Mouse (Mus musculus) kidney, embryonic 15.5 days (tissue): ENCODE measurements around the gene Aip. TPM values are rescaled to one million over a fixed set of nuclear protein-coding genes. Genes with fewer than 3 reads are reported as not detected.
A peak's percentile ranks its signal among the peaks of the same experiment; 100 is the strongest.

Experiments used
- ATAC-seq: fragments of 200-750 bp; cut with Nextera tagmentation; replicated peaks from 2 replicates; pipeline ENCODE4 v1.8.0; 2017; ENCODE audit warnings: moderate TSS enrichment; ENCODE audit not compliant: low FRiP score
- H3K27ac ChIP-seq: fragments of 300-500 bp; sonication (generic); 2 replicates; pipeline ENCODE4 v1.5.1; 2015; ENCODE audit warnings: mild to moderate bottlenecking, inconsistent platforms
- H3K27me3 ChIP-seq: fragments of 300-500 bp; sonication (generic); 2 replicates; pipeline ENCODE4 v1.6.1; 2015; ENCODE audit warnings: inconsistent platforms
- H3K36me3 ChIP-seq: fragments of 300-500 bp; sonication (generic); 2 replicates; pipeline ENCODE4 v1.6.1; 2015; ENCODE audit warnings: inconsistent platforms
- H3K4me1 ChIP-seq: fragments of 300-500 bp; sonication (generic); 2 replicates; pipeline ENCODE4 v1.6.1; 2015; ENCODE audit warnings: inconsistent platforms
- H3K4me2 ChIP-seq: fragments of 300-500 bp; sonication (generic); 2 replicates; pipeline ENCODE4 v1.6.1; 2015; ENCODE audit warnings: moderate library complexity, mild to moderate bottlenecking, inconsistent platforms
- H3K4me3 ChIP-seq: fragments of 300-500 bp; sonication (generic); replicated peaks from 2 replicates; pipeline ENCODE4 v1.5.1; 2015; ENCODE audit warnings: mild to moderate bottlenecking, inconsistent platforms
- H3K9ac ChIP-seq: fragments of 300-500 bp; sonication (generic); 2 replicates; pipeline ENCODE4 v1.6.1; 2015; ENCODE audit warnings: mild to moderate bottlenecking, inconsistent platforms
- H3K9me3 ChIP-seq: fragments of 300-500 bp; sonication (generic); replicated peaks from 2 replicates; pipeline ENCODE4 v1.6.1; 2016; ENCODE audit warnings: inconsistent platforms
- WGBS: fragments of 180-500 bp; shearing (Covaris S2); methylation state at CpG from one replicate; pipeline ENCODE4 v1.1.7; 2015; ENCODE audit warnings: mixed read lengths; 5-methylcytosine and 5-hydroxymethylcytosine counted together
- polyA plus RNA-seq: library from polyadenylated mRNA; unstranded; fragments of >200 nt; fragmentation: Nextera tagmentation; extraction: Ambion mirVana; gene quantifications from 2 replicates; pipeline ENCODE4 v1.2.1, GENCODE M21; 2015

Gene Aip
- polyA plus RNA-seq, 1 experiment from 2014 or later, result 108 TPM

GRCm38 (mm10) chr19:4093772-4094171 is 31.9 kb downstream of the Aip start:
- Histone ChIP-seq H3K4me2 (no peak overlapping the region), H3K27me3 (no peaks in the 10 kb centered on the region), H3K9ac (no peak overlapping the region), H3K9me3 (no peaks in the 10 kb centered on the region), H3K4me1 (peaks cover 22% of the 10 kb centered on the region), H3K36me3 (no peaks in the 10 kb centered on the region), H3K27ac (no peak overlapping the region), H3K4me3 (no peak overlapping the region)
- no peak for ATAC-seq
- 59% methylated on average over 7 of the region's 7 CpGs for WGBS

GRCm38 (mm10) chr19:4092750-4093149 is 32.9 kb downstream of the Aip start:
- no peak overlapping the region for H3K4me2 ChIP-seq
- H3K9ac ChIP-seq, result no peak overlapping the region
- peaks cover 12% of the 10 kb centered on the region for H3K4me1 ChIP-seq
- H3K36me3 ChIP-seq, result no peaks in the 10 kb centered on the region
- no peaks in the 10 kb centered on the region for H3K27me3 ChIP-seq
- WGBS, result 43% methylated on average over 3 of the region's 3 CpGs
- no peaks in the 10 kb centered on the region for H3K9me3 ChIP-seq
- H3K4me3 ChIP-seq, result no peak overlapping the region
- ATAC-seq, result no peak
- H3K27ac ChIP-seq, result no peak overlapping the region

- peaks cover 6% of the 10 kb centered on the region for H3K4me1 ChIP-seq
- H3K9me3 ChIP-seq, result no peaks in the 10 kb centered on the region
- H3K4me3 ChIP-seq, result no peak overlapping the region
- ATAC-seq, result no peak
- H3K27ac ChIP-seq, result no peak overlapping the region
- no peaks in the 10 kb centered on the region for H3K27me3 ChIP-seq
- H3K9ac ChIP-seq, result no peak overlapping the region
- no peak overlapping the region for H3K4me2 ChIP-seq
- no peaks in the 10 kb centered on the region for H3K36me3 ChIP-seq
- 57% methylated on average over 2 of the region's 2 CpGs for WGBS
Observed at GRCm38 (mm10) chr19:4091383-4091782, 34.3 kb downstream of the Aip start.

GRCm38 (mm10) chr19:4090446-4090845 is 35.2 kb downstream of the Aip start:
- Histone ChIP-seq H3K9me3 (no peaks in the 10 kb centered on the region), H3K27me3 (no peaks in the 10 kb centered on the region), H3K36me3 (no peaks in the 10 kb centered on the region), H3K27ac (no peak overlapping the region), H3K4me1 (no peaks in the 10 kb centered on the region), H3K4me2 (no peak overlapping the region), H3K9ac (no peak overlapping the region), H3K4me3 (no peak overlapping the region)
- 93% methylated on average over 3 of the region's 3 CpGs for WGBS
- ATAC-seq, result no peak

GRCm38 (mm10) chr19:4089128-4089527 is 36.5 kb downstream of the Aip start:
- no peak for ATAC-seq
- 78% methylated on average over 6 of the region's 6 CpGs for WGBS
- Histone ChIP-seq H3K36me3 (no peaks in the 10 kb centered on the region), H3K4me2 (no peak overlapping the region), H3K27ac (no peak overlapping the region), H3K4me1 (no peaks in the 10 kb centered on the region), H3K27me3 (no peaks in the 10 kb centered on the region), H3K9ac (no peak overlapping the region), H3K4me3 (no peak overlapping the region), H3K9me3 (no peaks in the 10 kb centered on the region)

GRCm38 (mm10) chr19:4088146-4088545 is 37.5 kb downstream of the Aip start:
- no peaks in the 10 kb centered on the region for H3K36me3 ChIP-seq
- no peaks in the 10 kb centered on the region for H3K9me3 ChIP-seq
- no peak overlapping the region for H3K4me3 ChIP-seq
- ATAC-seq, result no peak
- no peak overlapping the region for H3K9ac ChIP-seq
- no peak overlapping the region for H3K4me2 ChIP-seq
- WGBS, result 48% methylated on average over 5 of the region's 5 CpGs
- H3K27ac ChIP-seq, result no peak overlapping the region
- H3K27me3 ChIP-seq, result no peaks in the 10 kb centered on the region
- 0 out of 2 replicates have a peak, but pooled peaks cover 4% of the 10 kb centered on the region for H3K4me1 ChIP-seq

GRCm38 (mm10) chr19:4087090-4087489 is 38.6 kb downstream of the Aip start:
- Histone ChIP-seq H3K4me1 (0 out of 2 replicates have a peak, but pooled peaks cover 4% of the 10 kb centered on the region), H3K4me2 (no peak overlapping the region)

GRCm38 (mm10) chr19:4086156-4086555 is 39.5 kb downstream of the Aip start:
- no peak overlapping the region for H3K4me2 ChIP-seq
- whole genome bisulfite sequencing, result 90% methylated on average over 15 of the region's 15 CpGs
- no peak for ATAC-seq
- no peak overlapping the region for H3K9ac ChIP-seq
- H3K9me3 ChIP-seq, result no peaks in the 10 kb centered on the region
- H3K36me3 ChIP-seq, result no peaks in the 10 kb centered on the region
- H3K27ac ChIP-seq, result no peak overlapping the region
- H3K4me1 ChIP-seq, result 0 out of 2 replicates have a peak, but pooled peaks cover 4% of the 10 kb centered on the region
- no peak overlapping the region for H3K4me3 ChIP-seq
- peaks cover 3% of the 10 kb centered on the region; the same call in 1 of the 2 replicates for H3K27me3 ChIP-seq

More at GRCm38 (mm10) chr19:4087090-4087489, 38.6 kb downstream of the Aip start:
- Histone ChIP-seq H3K36me3 (no peaks in the 10 kb centered on the region), H3K9me3 (no peaks in the 10 kb centered on the region), H3K9ac (no peak overlapping the region), H3K4me3 (no peak overlapping the region), H3K27ac (no peak overlapping the region), H3K27me3 (peaks cover 3% of the 10 kb centered on the region; the same call in 1 of the 2 replicates)
- no peak for ATAC-seq
- WGBS, result 79% methylated on average over 5 of the region's 5 CpGs

- Histone ChIP-seq H3K27me3 (peaks cover 3% of the 10 kb centered on the region; the same call in 1 of the 2 replicates), H3K4me2 (no peak overlapping the region), H3K4me3 (no peak overlapping the region), H3K9me3 (no peaks in the 10 kb centered on the region), H3K4me1 (0 out of 2 replicates have a peak, but pooled peaks cover 4% of the 10 kb centered on the region), H3K9ac (no peak overlapping the region), H3K27ac (no peak overlapping the region), H3K36me3 (no peaks in the 10 kb centered on the region)
- WGBS, result 100% methylated on average over 1 of the region's 1 CpGs
- no peak for ATAC-seq
Observed at GRCm38 (mm10) chr19:4084984-4085383, 40.7 kb downstream of the Aip start.

GRCm38 (mm10) chr19:4083826-4084225 is 41.8 kb downstream of the Aip start:
- Histone ChIP-seq H3K27ac (no peak overlapping the region), H3K4me1 (0 out of 2 replicates have a peak, but pooled peaks cover 4% of the 10 kb centered on the region), H3K27me3 (peaks cover 3% of the 10 kb centered on the region; the same call in 1 of the 2 replicates), H3K9ac (no peak overlapping the region), H3K4me2 (no peak overlapping the region), H3K9me3 (no peaks in the 10 kb centered on the region), H3K4me3 (no peak overlapping the region), H3K36me3 (no peaks in the 10 kb centered on the region)
- WGBS, result 38% methylated on average over 8 of the region's 8 CpGs
- ATAC-seq, result peak; percentile 49

- WGBS, result 88% methylated on average over 7 of the region's 7 CpGs
- Histone ChIP-seq H3K4me1 (0 out of 2 replicates have a peak, but pooled peaks cover 4% of the 10 kb centered on the region), H3K27ac (no peak overlapping the region), H3K4me3 (no peak overlapping the region), H3K36me3 (no peaks in the 10 kb centered on the region), H3K4me2 (no peak overlapping the region), H3K27me3 (peaks cover 3% of the 10 kb centered on the region; the same call in 1 of the 2 replicates), H3K9me3 (no peaks in the 10 kb centered on the region), H3K9ac (no peak overlapping the region)
- ATAC-seq, result no peak
Observed at GRCm38 (mm10) chr19:4083316-4083715, 42.3 kb downstream of the Aip start.

- ATAC-seq, result no peak
- H3K36me3 ChIP-seq, result no peaks in the 10 kb centered on the region
- WGBS, result 83% methylated on average over 11 of the region's 11 CpGs
Observed at GRCm38 (mm10) chr19:4082219-4082965, 43.3 kb downstream of the Aip start.

More at GRCm38 (mm10) chr19:4082219-4082965, 43.3 kb downstream of the Aip start:
- Histone ChIP-seq H3K27ac (no peak overlapping the region), H3K27me3 (peaks cover 3% of the 10 kb centered on the region; the same call in 1 of the 2 replicates), H3K4me2 (no peak overlapping the region), H3K9me3 (no peaks in the 10 kb centered on the region), H3K4me1 (0 out of 2 replicates have a peak, but pooled peaks cover 4% of the 10 kb centered on the region), H3K9ac (no peak overlapping the region), H3K4me3 (no peak overlapping the region)
